Mouse (Mus musculus): ENCODE data around the gene Ggact.

Ggact gene

GRCm38 (mm10) chr14:122900679-122901078 lies 12.9 kb downstream of the Ggact start:
- no peak for DNase-seq (ENCODE audit: low spot score)

DNA sequence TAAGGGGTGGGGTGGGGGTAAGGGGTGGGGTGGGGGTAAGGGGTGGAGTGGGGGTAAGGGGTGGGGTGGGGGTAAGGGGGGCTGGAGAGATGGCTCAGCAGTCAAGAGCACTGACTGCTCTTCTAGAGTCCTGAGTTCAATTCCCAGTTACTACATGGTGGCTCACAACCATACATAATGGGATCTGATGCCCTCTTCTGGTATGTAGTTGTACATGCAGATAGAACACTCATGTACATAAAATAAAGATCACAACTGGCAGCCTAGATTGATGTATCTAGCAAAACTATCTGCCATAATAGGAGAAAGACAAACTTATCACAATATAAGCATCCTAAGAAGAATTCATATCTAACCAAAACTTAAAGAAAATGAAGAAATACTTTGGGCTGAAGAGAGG lies 15.0 kb downstream of the Ggact start:
- DNase-seq (ENCODE audit: low spot score) = no peak

DNA sequence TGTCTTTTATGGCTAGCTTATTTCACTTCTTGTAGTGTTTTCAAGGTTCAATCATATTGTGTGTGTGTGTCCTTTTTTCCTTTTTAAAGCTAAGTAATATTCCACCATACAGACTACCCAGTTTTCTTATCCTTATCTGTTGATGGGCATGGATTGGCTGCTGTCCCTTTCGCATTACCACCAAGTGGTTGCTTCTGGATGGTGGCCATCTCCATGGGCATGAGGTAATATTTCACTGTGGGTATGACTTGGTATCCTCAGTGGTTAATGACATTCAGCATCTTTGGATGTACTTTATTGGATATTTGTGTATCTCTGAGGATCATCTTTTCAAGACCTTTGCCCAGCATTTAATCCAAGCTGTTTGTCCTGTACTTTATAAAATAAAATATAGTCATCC lies 17.5 kb downstream of the Ggact start:
- DNase-seq (ENCODE audit: low spot score) = no peak

DNA sequence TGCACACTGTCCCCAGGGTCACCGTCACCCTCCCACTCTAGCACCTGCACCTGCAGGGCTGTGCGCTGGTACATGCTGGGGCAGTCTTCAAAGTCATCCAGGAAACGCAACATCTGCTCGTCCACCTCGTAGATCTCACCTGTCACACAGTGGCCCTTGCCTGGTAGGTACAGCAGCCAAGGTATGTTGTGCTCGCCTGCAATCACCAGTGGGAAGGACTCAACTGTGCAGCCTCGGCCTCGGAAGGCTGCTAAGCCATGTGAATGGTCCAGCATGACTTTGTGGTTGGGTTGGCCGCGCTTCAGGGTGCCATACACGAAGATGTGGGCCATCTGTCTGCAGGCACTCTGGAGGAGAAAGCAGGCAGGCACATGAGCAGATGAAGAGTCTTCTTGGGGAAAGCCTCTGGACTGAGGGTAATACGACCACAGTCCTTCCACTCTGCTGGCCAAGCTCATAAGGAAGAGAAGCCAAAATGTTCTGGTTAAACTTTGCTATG lies 22.0 kb downstream of the Ggact start:
- no peak for DNase-seq (ENCODE audit: low spot score)

- DNase-seq (ENCODE audit: low spot score) = no peak
These were observed 25.1 kb downstream of the Ggact start for GRCm38 (mm10) chr14:122888480-122888872.

- DNase-seq (ENCODE audit: low spot score) = no peak
These were observed 25.7 kb downstream of the Ggact start for GRCm38 (mm10) chr14:122887702-122888479.

DNA sequence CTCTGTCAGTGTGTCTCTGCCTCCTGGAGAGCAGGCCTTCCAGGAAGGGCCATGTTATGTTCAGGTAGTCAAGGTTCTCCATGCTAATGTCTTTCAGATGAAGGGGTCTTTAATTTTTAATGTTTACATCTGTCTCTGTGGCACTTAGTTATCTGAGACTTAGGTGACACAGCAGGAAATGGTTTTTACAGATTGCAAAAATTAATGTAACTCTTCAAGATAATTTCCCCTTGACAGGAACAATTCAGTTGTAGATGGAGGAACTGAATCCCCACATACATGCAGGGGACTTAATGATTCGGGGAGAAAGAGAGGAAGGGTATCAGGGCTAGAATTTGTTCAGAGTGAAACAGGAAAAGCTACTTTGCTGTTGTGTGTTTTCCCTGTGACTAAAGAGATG lies 26.3 kb downstream of the Ggact start:
- DNase-seq (ENCODE audit: low spot score) = no peak

DNA sequence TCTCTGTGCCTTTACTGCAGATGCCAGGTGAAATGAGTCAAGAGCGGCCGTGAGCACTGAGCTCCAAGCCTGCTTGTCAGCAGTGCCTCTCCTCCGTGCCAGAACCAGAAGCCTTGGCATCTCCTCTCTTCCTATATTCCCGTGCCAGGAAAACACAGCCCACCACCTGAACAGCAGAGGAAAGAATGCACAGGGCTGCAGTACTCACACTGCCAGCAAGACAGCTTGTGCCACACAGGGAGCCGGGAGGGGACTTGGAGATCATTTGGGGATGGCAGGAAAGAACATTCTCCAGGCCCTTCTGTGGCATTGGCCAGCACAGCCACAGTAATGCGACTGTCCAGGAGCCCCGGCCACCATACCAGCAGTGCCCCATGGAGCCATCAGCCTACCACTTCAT lies 27.7 kb downstream of the Ggact start:
- no peak for DNase-seq (ENCODE audit: low spot score)

- DNase-seq (ENCODE audit: low spot score) = no peak
These were observed 29.6 kb downstream of the Ggact start for GRCm38 (mm10) chr14:122883821-122884584.

DNA sequence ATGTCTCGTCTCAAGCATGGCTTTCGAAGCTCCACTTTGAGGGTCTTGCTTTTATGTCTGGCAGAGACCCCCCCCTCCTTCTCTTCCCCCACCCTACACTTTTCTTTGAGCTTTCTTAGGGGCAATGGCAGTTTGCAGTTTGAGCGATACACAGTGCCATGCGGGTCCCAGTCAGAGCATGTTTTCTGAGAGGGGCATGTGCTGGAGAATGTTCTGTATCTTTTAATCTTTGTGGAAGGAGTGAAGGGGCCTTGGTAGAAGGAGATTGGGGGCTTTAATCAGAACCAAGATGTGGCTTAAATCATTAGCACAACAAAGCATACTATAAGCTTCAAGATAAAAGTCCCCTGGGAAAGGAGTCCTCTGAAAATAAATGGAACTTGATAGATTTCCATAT lies 30.1 kb downstream of the Ggact start:
- no peak for DNase-seq (ENCODE audit: low spot score)

- no peak for DNase-seq (ENCODE audit: low spot score)
These were observed 30.7 kb downstream of the Ggact start for GRCm38 (mm10) chr14:122882795-122883409.

- DNase-seq (ENCODE audit: low spot score) = no peak
These were observed 31.3 kb downstream of the Ggact start for GRCm38 (mm10) chr14:122882201-122882639.

DNA sequence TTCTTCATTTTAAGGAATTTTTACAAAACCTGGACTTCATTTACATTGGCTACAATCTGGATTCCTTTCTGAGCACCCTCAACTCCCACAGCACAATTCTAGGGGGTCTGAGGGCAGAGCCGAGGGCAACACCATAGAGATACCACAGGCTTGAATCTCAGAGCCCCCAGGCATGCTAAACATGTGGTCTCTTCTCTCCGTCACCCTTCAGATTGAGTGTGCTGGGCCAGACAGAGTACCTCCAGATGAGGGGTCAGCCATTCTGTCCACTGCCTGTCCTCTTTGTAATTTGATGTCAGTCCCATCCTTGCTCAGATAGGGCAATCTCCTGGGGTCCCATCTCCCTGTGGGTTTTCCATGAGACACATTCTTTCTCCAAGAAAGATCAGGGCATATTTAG lies 31.9 kb downstream of the Ggact start:
- no peak for DNase-seq (ENCODE audit: low spot score)

- DNase-seq (ENCODE audit: low spot score) = no peak
These were observed 33.3 kb downstream of the Ggact start for GRCm38 (mm10) chr14:122880291-122880690.

- DNase-seq (ENCODE audit: low spot score) = no peak
These were observed 35.8 kb downstream of the Ggact start for GRCm38 (mm10) chr14:122877787-122878186.

GRCm38 (mm10) chr14:122876723-122877122 lies 36.8 kb downstream of the Ggact start:
- no peak for DNase-seq (ENCODE audit: low spot score)

DNA sequence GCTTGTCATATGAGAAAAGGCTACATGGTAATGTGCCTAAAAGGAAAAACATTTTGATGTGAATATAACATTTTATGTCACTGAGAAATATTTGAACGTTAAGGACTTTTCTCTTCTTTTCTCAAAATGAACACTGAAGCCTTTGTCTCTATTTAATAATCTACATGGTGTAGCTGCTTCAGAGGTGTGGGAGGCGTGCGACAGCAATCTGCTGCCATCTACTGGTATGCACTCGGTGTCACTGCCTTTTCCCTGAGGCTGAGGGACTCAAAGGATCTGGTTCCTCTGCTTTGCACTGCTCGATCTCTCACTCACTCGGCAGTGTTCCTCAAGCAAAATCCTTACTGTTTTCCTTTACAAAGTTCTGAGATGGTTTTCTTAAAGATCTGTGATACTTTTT lies 37.4 kb downstream of the Ggact start:
- peak; percentile 30 for DNase-seq (ENCODE audit: low spot score)

DNA sequence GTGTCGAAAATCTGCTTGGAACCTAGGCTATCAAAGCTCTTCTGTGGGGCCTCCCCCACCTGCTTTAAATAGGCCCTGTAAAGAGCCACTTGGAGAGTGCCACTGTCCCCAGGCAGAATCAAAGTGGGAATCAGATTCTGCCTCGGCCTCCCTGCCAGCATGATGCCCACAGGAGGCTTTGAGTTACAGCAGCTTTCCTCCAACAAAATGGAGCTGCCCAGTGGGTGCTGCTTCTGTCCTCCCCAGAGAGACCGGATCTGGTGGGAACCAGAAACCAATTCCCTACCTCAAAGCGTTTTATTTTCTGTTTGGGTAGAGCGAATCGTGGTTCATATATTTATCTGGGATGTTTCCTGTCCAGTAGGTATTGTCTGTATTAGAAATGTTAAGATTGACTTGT lies 37.9 kb downstream of the Ggact start:
- no peak for DNase-seq (ENCODE audit: low spot score)

GRCm38 (mm10) chr14:122875056-122875455 lies 38.5 kb downstream of the Ggact start:
- no peak for DNase-seq (ENCODE audit: low spot score)

GRCm38 (mm10) chr14:122872612-122873011 lies 40.9 kb downstream of the Ggact start:
- DNase-seq (ENCODE audit: low spot score) = no peak

DNA sequence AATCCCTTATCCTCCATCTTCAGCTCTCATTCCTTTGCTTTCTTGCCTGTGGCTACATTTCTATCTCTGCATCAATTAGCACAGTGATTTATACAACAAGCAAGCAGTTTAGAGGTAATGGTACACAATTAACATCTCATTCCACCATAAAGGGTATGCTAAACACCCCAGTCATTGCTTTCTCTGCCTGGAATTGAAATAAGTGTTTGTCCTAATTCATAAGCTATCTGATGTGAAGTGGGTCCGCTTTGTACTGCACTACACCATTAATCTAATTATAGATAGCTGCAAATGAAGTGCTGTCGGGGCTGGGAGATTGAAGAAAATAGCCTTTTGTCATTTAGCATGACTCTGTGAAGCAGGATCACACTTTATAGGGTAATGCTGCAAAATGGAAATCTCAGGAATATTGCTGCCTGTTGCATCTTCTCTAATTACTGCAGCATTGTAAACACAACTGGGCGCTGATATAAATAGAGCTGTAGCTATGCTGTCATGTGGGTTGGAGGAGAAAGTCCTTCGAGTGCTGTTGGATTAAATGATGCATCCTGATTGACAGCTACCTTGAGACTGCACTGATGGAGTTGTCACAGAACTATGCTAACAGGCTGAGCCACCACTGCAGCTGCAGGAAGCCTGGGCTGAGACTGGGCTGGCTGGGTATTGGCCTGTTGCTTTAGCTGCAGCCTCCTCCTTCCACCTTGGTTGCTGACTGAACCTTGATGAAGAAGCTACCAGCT lies 41.5 kb downstream of the Ggact start:
- DNase-seq (ENCODE audit: low spot score) = no peak

DNA sequence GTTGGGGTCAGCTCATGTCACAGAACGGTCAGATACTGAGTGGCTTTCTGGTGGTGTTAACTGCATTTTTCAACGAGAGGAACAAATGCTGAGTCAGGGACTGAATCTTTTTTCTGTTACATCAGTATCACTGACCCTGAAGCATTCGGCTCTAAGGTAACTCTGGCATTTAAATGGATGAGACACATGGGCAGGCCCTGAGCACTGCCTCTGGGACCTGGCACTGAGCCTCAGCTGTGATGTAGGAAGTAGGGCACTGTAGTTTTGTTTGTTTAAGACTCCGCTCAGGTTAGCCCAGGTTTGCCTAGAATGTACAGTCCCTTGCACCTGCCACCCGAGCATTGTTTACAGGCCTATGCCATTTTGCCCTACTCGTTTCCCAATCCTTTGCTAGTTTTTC lies 43.7 kb downstream of the Ggact start:
- DNase-seq (ENCODE audit: low spot score) = no peak

Measured in ovary, postnatal 10 days (tissue).